Mouse (Mus musculus) limb, embryonic 14.5 days (tissue): ENCODE results near the gene Ass1. TPM values are rescaled to one million over a fixed set of nuclear protein-coding genes. Genes with fewer than 3 reads are reported as not detected.

Source experiments
- ATAC-seq: fragments of 200-750 bp; cut with Nextera tagmentation; 2 replicates; pipeline ENCODE4 v1.8.0; 2017; ENCODE audit warnings: low read depth, moderate number of reproducible peaks, moderate TSS enrichment; ENCODE audit not compliant: low FRiP score
- DNase-seq: peaks from one replicate; pipeline ENCODE4 v3.0.0-alpha.2; 2015; ENCODE audit warnings: low spot score
- H3K27ac ChIP-seq: fragments of 300-500 bp; sonication (generic); replicated peaks from 2 replicates; pipeline ENCODE4 v1.5.1; 2014; ENCODE audit warnings: low read depth, mild to moderate bottlenecking, low read length, moderate library complexity, mixed read lengths
- H3K27me3 ChIP-seq: fragments of 300-500 bp; sonication (generic); 2 replicates; pipeline ENCODE4 v1.6.1; 2014; ENCODE audit warnings: low read length, mixed read lengths; ENCODE audit not compliant: control insufficient read depth, insufficient read depth
- H3K36me3 ChIP-seq: fragments of 300-500 bp; sonication (generic); 2 replicates; pipeline ENCODE4 v1.6.1; 2014; ENCODE audit warnings: mild to moderate bottlenecking, low read length, moderate library complexity, mixed read lengths; ENCODE audit not compliant: control insufficient read depth, insufficient read depth
- H3K4me1 ChIP-seq: fragments of 300-500 bp; sonication (generic); 2 replicates; pipeline ENCODE4 v1.6.1; 2014; ENCODE audit warnings: antibody characterized with exemption, low read length, mixed read lengths; ENCODE audit not compliant: control insufficient read depth, insufficient read depth
- H3K4me2 ChIP-seq: fragments of 300-500 bp; sonication (generic); replicated peaks from 2 replicates; pipeline ENCODE4 v1.6.1; 2014; ENCODE audit warnings: low read depth, mild to moderate bottlenecking, low read length, moderate library complexity; ENCODE audit not compliant: severe bottlenecking
- H3K4me3 ChIP-seq: fragments of 300-500 bp; sonication (generic); replicated peaks from 2 replicates; pipeline ENCODE4 v1.5.1; 2014; ENCODE audit warnings: low read length
- H3K9ac ChIP-seq: fragments of 300-500 bp; sonication (generic); 2 replicates; pipeline ENCODE4 v1.6.1; 2014; ENCODE audit warnings: mild to moderate bottlenecking, low read depth, low read length, moderate library complexity; ENCODE audit not compliant: severe bottlenecking
- H3K9me3 ChIP-seq: fragments of 300-500 bp; sonication (generic); 2 replicates; pipeline ENCODE4 v1.6.1; 2016; ENCODE audit warnings: low read length; ENCODE audit not compliant: control insufficient read depth
- POLR2A ChIP-seq: fragments of 200-500 bp; IDR thresholded peaks from 2 replicates; pipeline ENCODE4 v1.8.0; 2012; ENCODE audit warnings: inconsistent platforms, mild to moderate bottlenecking, moderate library complexity, borderline replicate concordance; ENCODE audit not compliant: insufficient read depth, insufficient read length; ENCODE audit errors: extremely low read depth
- WGBS: fragments of 180-500 bp; shearing (Covaris S2); extraction: QIAGEN DNeasy Blood & Tissue Kit; methylation state at CpG from one replicate; pipeline ENCODE4 v1.1.7; 2014; 5-methylcytosine and 5-hydroxymethylcytosine counted together
- polyA plus RNA-seq, 2 experiments: library from polyadenylated mRNA; depleted of rRNA in 1 of 2; stranded (reverse) in 1 of 2; unstranded in 1 of 2; fragments of >200 nt; fragmentation: Nextera tagmentation in 1 of 2; extraction: Ambion mirVana in 1 of 2; gene quantifications; 2 replicates each; pipeline versions ENCODE4 v1.2.1 to v1.2.3; 2012 to 2014

Gene Ass1
- polyA plus RNA-seq, 2 experiments, result 17.1 to 27.1 TPM

DNA sequence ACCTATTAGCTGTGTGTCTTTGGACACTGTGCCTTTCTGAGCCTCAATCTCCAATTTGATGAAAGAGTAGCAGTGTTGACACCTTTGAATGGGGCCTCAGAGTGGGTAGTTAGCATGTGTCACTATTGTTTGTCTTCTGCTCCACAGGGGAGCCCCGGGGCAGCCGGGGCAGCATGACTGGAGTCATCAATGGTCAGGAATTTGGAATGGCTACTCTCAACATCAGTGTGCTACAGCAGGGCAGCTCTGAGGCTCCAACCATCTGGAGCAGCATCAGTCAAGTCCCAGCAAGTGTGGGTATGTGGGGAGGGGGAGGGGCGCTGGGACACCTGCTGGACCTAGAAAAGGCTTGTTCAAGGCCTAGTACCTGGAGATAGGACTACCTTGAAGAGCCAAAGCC is 19.3 kb upstream of the Ass1 start:
- ATAC-seq (no peak), DNase-seq (no peak)

DNA sequence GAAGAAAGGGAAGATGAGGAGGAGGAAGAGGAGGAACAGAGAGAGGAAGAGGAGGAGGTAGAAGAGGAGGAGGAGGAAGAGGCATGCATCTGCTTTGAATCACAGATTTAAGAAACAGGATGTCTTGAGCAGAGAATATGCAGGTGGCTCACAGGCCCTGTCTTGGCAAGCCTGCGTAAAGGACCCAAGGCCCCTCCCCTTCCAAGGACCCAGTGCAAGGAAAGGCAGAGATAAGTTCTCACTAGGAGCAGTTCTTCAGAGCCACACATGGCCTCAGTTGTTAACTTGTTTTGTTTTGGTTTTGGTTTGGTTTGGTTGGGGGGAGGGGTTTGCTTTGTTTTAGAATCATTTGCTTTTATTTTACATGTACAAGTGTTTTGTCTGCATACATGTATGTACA is 18.5 kb upstream of the Ass1 start:
- Histone ChIP-seq H3K9ac (no peak overlapping the region), H3K4me1 (peaks cover 14% of the 10 kb centered on the region; the same call in 1 of the 2 replicates), H3K27ac (no peak overlapping the region), H3K9me3 (no peaks in the 10 kb centered on the region), H3K27me3 (no peaks in the 10 kb centered on the region), H3K4me2 (no peak overlapping the region), H3K4me3 (no peak overlapping the region), H3K36me3 (no peaks in the 10 kb centered on the region)
- whole genome bisulfite sequencing, result 33% methylated on average over 1 of the region's 1 CpGs
- DNase-seq (no peak), ATAC-seq (no peak)
- TF ChIP-seq POLR2A, result no peak

More for the DNA sequence above, 19.3 kb upstream of the Ass1 start:
- Histone ChIP-seq H3K9ac (no peak overlapping the region), H3K4me2 (no peak overlapping the region), H3K27ac (no peak overlapping the region), H3K4me1 (peaks cover 14% of the 10 kb centered on the region; the same call in 1 of the 2 replicates), H3K9me3 (no peaks in the 10 kb centered on the region), H3K4me3 (no peak overlapping the region), H3K27me3 (no peaks in the 10 kb centered on the region), H3K36me3 (no peaks in the 10 kb centered on the region)
- WGBS, result 55% methylated on average over 3 of the region's 3 CpGs
- no peak for TF ChIP-seq POLR2A

DNA sequence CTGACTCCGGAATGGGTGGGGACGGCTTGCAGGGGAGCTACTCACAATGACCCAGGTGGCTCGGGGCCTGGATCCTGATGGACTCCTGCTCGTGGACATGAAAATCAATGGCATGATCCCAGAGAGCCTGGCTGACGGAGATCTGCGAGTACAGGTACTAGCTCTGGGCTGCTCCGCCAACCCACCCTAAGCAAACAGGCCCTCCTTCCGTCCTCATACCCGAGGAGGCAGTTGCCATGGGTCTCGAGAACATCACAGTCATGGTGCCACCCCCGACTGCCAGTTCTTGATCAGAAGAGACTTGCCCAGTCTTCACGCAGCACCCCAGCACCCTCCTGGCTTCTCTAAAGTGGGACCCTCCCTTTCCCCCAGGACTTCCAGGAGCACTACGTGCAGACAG is 17.0 kb upstream of the Ass1 start:
- no peaks in the 10 kb centered on the region for H3K36me3 ChIP-seq
- ATAC-seq (no peak), DNase-seq (no peak)
- no peak overlapping the region for H3K27ac ChIP-seq
- H3K9ac ChIP-seq, result no peak overlapping the region
- peaks cover 14% of the 10 kb centered on the region; the same call in 1 of the 2 replicates for H3K4me1 ChIP-seq
- no peaks in the 10 kb centered on the region for H3K9me3 ChIP-seq
- H3K27me3 ChIP-seq, result no peaks in the 10 kb centered on the region
- no peak overlapping the region for H3K4me3 ChIP-seq
- no peak overlapping the region for H3K4me2 ChIP-seq
- TF ChIP-seq POLR2A, result no peak
- WGBS, result 84% methylated on average over 13 of the region's 13 CpGs

DNA sequence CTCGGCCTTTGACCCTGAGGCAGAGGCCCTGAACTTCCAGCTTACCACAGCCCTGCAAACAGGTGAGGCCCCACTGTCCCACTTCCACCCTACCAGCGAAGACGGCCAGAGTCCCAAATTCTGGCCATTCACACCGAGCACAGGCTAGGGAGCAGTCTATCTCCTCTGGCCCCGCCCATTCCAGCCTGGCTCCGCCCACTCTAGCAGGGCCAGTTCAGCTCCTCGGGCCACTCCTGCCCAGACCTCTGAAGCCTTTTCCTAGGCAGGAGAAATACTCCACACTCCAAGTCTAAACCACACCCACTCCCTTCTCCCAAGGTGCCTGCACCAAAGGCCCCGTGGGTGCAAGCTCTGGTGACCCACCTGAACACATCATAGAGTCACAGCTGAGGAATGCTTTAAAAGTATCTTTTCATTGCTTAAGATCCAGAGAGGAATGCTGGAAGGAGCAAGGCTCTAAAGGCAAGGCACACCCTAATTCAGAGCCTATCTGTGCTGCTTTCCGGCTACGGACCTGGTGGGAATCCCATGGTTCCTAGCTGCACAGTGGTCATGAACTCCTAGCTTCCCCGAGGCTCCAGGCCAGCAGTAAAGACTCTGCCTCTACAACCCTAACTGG is 16.3 kb upstream of the Ass1 start:
- ATAC-seq (no peak), DNase-seq (no peak)
- Histone ChIP-seq H3K36me3 (no peaks in the 10 kb centered on the region), H3K27ac (no peak overlapping the region), H3K27me3 (peaks cover under 1% of the 10 kb centered on the region; the same call in 1 of the 2 replicates), H3K9ac (no peak overlapping the region), H3K4me3 (no peak overlapping the region), H3K4me2 (no peak overlapping the region), H3K9me3 (no peaks in the 10 kb centered on the region), H3K4me1 (peaks cover 14% of the 10 kb centered on the region; the same call in 1 of the 2 replicates)
- WGBS, result 37% methylated on average over 11 of the region's 11 CpGs
- no peak for TF ChIP-seq POLR2A

DNA sequence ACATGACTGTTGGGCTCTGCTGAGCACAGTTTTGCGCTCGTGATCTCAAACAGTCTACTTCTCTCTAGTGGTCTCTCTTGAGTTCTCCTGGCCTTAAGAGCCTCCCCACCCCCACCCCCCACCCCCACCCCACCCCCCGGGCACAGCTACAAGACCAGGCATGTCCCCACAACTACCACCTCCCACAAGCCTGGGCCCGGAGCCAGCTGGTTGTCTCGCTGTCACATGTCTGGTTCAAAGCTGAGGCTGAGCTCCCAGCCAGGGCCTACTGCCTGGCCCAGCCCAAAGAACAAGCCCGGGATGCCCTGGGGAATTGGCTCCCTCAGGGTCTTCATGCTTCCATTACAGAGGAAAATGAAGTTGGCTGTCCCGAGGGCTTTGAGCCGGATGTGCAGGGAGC is 15.7 kb upstream of the Ass1 start:
- 63% methylated on average over 8 of the region's 8 CpGs for WGBS
- TF ChIP-seq POLR2A, result no peak
- no peak overlapping the region for H3K27ac ChIP-seq
- H3K27me3 ChIP-seq, result peaks cover 6% of the 10 kb centered on the region; the same call in 1 of the 2 replicates
- H3K9me3 ChIP-seq, result no peaks in the 10 kb centered on the region
- H3K36me3 ChIP-seq, result no peaks in the 10 kb centered on the region
- DNase-seq (peak; percentile 52), ATAC-seq (no peak)
- H3K4me3 ChIP-seq, result no peak overlapping the region
- H3K4me2 ChIP-seq, result no peak overlapping the region
- peaks cover 10% of the 10 kb centered on the region; the same call in 1 of the 2 replicates for H3K4me1 ChIP-seq
- H3K9ac ChIP-seq, result no peak overlapping the region
